Mouse (Mus musculus) thymus, postnatal 14 days (tissue): ENCODE data around the gene Chic1.

Experiments
- DNase-seq: peaks from one replicate; pipeline ENCODE4 v3.0.0; 2021

The Chic1 gene

DNA sequence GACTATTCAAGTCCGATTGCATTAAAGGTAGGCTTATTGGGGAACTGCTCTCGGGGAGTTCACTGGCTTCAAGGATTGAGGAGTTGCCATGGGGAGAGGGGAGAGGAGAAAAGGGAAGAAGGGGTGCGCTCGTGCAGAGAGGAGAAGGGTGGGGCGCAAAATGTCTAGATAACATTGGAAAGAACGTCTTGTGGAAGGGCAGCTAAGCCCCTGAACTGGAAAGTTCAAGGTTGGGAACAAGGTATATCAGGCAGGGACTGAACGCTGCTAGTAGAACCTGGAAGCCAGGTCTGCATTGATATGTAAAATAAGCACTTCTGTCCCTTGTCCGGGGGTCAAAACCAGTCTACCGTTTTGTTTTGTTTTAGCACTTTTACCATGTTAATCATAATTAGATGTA, 81.7 kb downstream of the Chic1 start:
- DNase-seq: no peak

DNA sequence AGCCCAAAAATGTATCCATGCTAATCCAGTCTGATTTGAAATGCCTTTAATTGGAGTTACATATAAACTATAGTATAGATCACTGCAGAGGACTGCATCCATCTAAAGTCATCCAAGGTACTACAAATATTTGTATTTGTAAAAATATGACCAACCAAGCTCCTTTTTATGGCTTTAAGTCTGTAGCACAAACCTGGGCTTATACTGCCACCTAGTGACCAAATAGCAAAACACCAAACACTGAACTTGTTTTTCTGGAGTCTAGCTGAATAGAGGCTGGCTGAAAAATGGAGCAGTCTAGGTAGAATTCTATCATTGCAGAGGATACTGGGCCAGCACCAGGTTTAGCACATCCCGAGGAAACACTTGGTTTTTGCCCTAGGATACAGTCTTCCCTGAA, 84.5 kb downstream of the Chic1 start:
- DNase-seq: peak; percentile 12

- DNase-seq: peak; percentile 20
Measured at GRCm38 (mm10) chrX:103443755-103444154, 87.5 kb downstream of the Chic1 start.
